Mouse (Mus musculus) neural tube, embryonic 14.5 days (tissue): ENCODE results near the gene Dbn1. TPM values are rescaled to one million over a fixed set of nuclear protein-coding genes. Genes with fewer than 3 reads are reported as not detected.

Source experiments
- ATAC-seq: fragments of 200-750 bp; cut with Nextera tagmentation; 2 replicates; pipeline ENCODE4 v1.8.0; 2017; ENCODE audit warnings: low read depth, mild to moderate bottlenecking, moderate TSS enrichment, moderate library complexity
- H3K27ac ChIP-seq: fragments of 300-500 bp; sonication (generic); 2 replicates; pipeline ENCODE4 v1.5.1; 2014; ENCODE audit warnings: low read depth, mild to moderate bottlenecking, control low read depth, low read length, moderate library complexity, mixed read lengths
- H3K27me3 ChIP-seq: fragments of 300-500 bp; sonication (generic); 2 replicates; pipeline ENCODE4 v1.6.1; 2014; ENCODE audit warnings: low read length; ENCODE audit not compliant: control insufficient read depth, insufficient read depth
- H3K36me3 ChIP-seq: fragments of 300-500 bp; sonication (generic); 2 replicates; pipeline ENCODE4 v1.6.1; 2014; ENCODE audit warnings: low read length, mixed read lengths; ENCODE audit not compliant: control insufficient read depth, insufficient read depth
- H3K4me1 ChIP-seq: fragments of 300-500 bp; sonication (generic); 2 replicates; pipeline ENCODE4 v1.6.1; 2014; ENCODE audit warnings: low read length; ENCODE audit not compliant: control insufficient read depth, insufficient read depth
- H3K4me2 ChIP-seq: fragments of 300-500 bp; sonication (generic); 2 replicates; pipeline ENCODE4 v1.6.1; 2014; ENCODE audit warnings: mild to moderate bottlenecking, low read depth, low read length, control low read depth
- H3K4me3 ChIP-seq: fragments of 300-500 bp; sonication (generic); 2 replicates; pipeline ENCODE4 v1.5.1; 2014; ENCODE audit warnings: low read depth, low read length, control low read depth, mixed read lengths
- H3K9ac ChIP-seq: fragments of 300-500 bp; sonication (generic); replicated peaks from 2 replicates; pipeline ENCODE4 v1.6.1; 2014; ENCODE audit warnings: low read depth, mild to moderate bottlenecking, control low read depth, low read length, mixed read lengths
- H3K9me3 ChIP-seq: fragments of 300-500 bp; sonication (generic); 2 replicates; pipeline ENCODE4 v1.6.1; 2016; ENCODE audit warnings: low read length; ENCODE audit not compliant: control insufficient read depth
- WGBS: fragments of 180-500 bp; shearing (Covaris S2); extraction: QIAGEN DNeasy Blood & Tissue Kit; methylation state at CpG from one replicate; pipeline ENCODE4 v1.1.7; 2014; 5-methylcytosine and 5-hydroxymethylcytosine counted together
- polyA plus RNA-seq: library from polyadenylated mRNA; unstranded; fragments of >200 nt; fragmentation: Nextera tagmentation; extraction: Ambion mirVana; gene quantifications from 2 replicates; pipeline ENCODE4 v1.2.1, GENCODE M21; 2014

Dbn1 gene
- polyA plus RNA-seq, 1 experiment from 2014 or later, result 376 TPM

GRCm38 (mm10) chr13:55502405-55502804, 14.5 kb upstream of the Dbn1 start:
- Histone ChIP-seq H3K9ac (no peak overlapping the region), H3K4me1 (no peaks in the 10 kb centered on the region), H3K36me3 (peaks cover 54% of the 10 kb centered on the region), H3K27me3 (no peaks in the 10 kb centered on the region), H3K27ac (no peak overlapping the region), H3K4me3 (no peak overlapping the region), H3K9me3 (no peaks in the 10 kb centered on the region), H3K4me2 (no peak overlapping the region)
- no peak for ATAC-seq
- WGBS, result 89% methylated on average over 8 of the region's 8 CpGs

- Histone ChIP-seq H3K4me2 (no peak overlapping the region), H3K27ac (no peak overlapping the region), H3K27me3 (no peaks in the 10 kb centered on the region), H3K36me3 (peaks cover 36% of the 10 kb centered on the region), H3K4me3 (no peak overlapping the region), H3K9ac (no peak overlapping the region), H3K9me3 (no peaks in the 10 kb centered on the region), H3K4me1 (peaks cover 9% of the 10 kb centered on the region; the same call in 1 of the 2 replicates)
- 83% methylated on average over 10 of the region's 10 CpGs for WGBS
- ATAC-seq, result no peak
These were observed 12.7 kb upstream of the Dbn1 start for GRCm38 (mm10) chr13:55500575-55500974.

GRCm38 (mm10) chr13:55498906-55499305, 11.0 kb upstream of the Dbn1 start:
- 41% methylated on average over 11 of the region's 11 CpGs for WGBS
- no peak overlapping the region for H3K4me2 ChIP-seq
- H3K9me3 ChIP-seq, result no peaks in the 10 kb centered on the region
- no peak for ATAC-seq
- no peak overlapping the region for H3K9ac ChIP-seq
- H3K27me3 ChIP-seq, result no peaks in the 10 kb centered on the region
- H3K36me3 ChIP-seq, result peaks cover 21% of the 10 kb centered on the region; the same call in 1 of the 2 replicates
- H3K4me3 ChIP-seq, result no peak overlapping the region
- H3K27ac ChIP-seq, result no peak overlapping the region
- H3K4me1 ChIP-seq, result peaks cover 12% of the 10 kb centered on the region; the same call in 1 of the 2 replicates

- Histone ChIP-seq H3K4me3 (no peak overlapping the region), H3K4me2 (no peak overlapping the region), H3K27me3 (no peaks in the 10 kb centered on the region), H3K9me3 (no peaks in the 10 kb centered on the region), H3K4me1 (peaks cover 12% of the 10 kb centered on the region; the same call in 1 of the 2 replicates), H3K9ac (no peak overlapping the region), H3K36me3 (0 out of 2 replicates have a peak, but pooled peaks cover 6% of the 10 kb centered on the region), H3K27ac (no peak overlapping the region)
- WGBS, result 87% methylated on average over 6 of the region's 6 CpGs
- ATAC-seq, result no peak
These were observed 8.8 kb upstream of the Dbn1 start for GRCm38 (mm10) chr13:55496661-55497060.

GRCm38 (mm10) chr13:55495702-55496101, 7.8 kb upstream of the Dbn1 start:
- Histone ChIP-seq H3K36me3 (0 out of 2 replicates have a peak, but pooled peaks cover 6% of the 10 kb centered on the region), H3K4me3 (no peak overlapping the region), H3K9ac (no peak overlapping the region), H3K4me2 (no peak overlapping the region), H3K27ac (no peak overlapping the region), H3K27me3 (no peaks in the 10 kb centered on the region), H3K4me1 (peaks cover 12% of the 10 kb centered on the region; the same call in 1 of the 2 replicates), H3K9me3 (no peaks in the 10 kb centered on the region)
- WGBS, result 20% methylated on average over 4 of the region's 4 CpGs
- ATAC-seq, result no peak

- H3K27ac ChIP-seq, result no peak overlapping the region
- H3K4me1 ChIP-seq, result peaks cover 12% of the 10 kb centered on the region; the same call in 1 of the 2 replicates
- no peak overlapping the region for H3K4me3 ChIP-seq
- H3K9me3 ChIP-seq, result no peaks in the 10 kb centered on the region
- H3K4me2 ChIP-seq, result no peak overlapping the region
- 0 out of 2 replicates have a peak, but pooled peaks cover 6% of the 10 kb centered on the region for H3K36me3 ChIP-seq
- 21% methylated on average over 18 of the region's 18 CpGs for WGBS
- H3K27me3 ChIP-seq, result no peaks in the 10 kb centered on the region
- ATAC-seq, result peak; percentile 35; the same call in 1 of the 2 replicates
- H3K9ac ChIP-seq, result 0 out of 2 replicates have a peak overlapping the region, but pooled peaks have one; percentile 0
These were observed 7.1 kb upstream of the Dbn1 start for GRCm38 (mm10) chr13:55494883-55495621.

- Histone ChIP-seq H3K9ac (no peak overlapping the region), H3K4me2 (no peak overlapping the region), H3K36me3 (0 out of 2 replicates have a peak, but pooled peaks cover 6% of the 10 kb centered on the region), H3K27ac (no peak overlapping the region), H3K4me3 (no peak overlapping the region), H3K4me1 (peaks cover 12% of the 10 kb centered on the region; the same call in 1 of the 2 replicates), H3K9me3 (no peaks in the 10 kb centered on the region), H3K27me3 (no peaks in the 10 kb centered on the region)
- WGBS, result 28% methylated on average over 2 of the region's 2 CpGs
- ATAC-seq, result no peak
These were observed 6.3 kb upstream of the Dbn1 start for GRCm38 (mm10) chr13:55494257-55494656.

GRCm38 (mm10) chr13:55486916-55487577, 864 bp downstream of the Dbn1 start:
- peak overlapping the region; percentile 100 for H3K9ac ChIP-seq
- peak overlapping the region; percentile 99 for H3K27ac ChIP-seq
- H3K36me3 ChIP-seq, result peaks cover 8% of the 10 kb centered on the region
- H3K4me1 ChIP-seq, result peaks cover 42% of the 10 kb centered on the region
- H3K9me3 ChIP-seq, result no peaks in the 10 kb centered on the region
- WGBS, result under 1% methylated on average over 25 of the region's 29 CpGs
- ATAC-seq, result peak; percentile 38
- H3K4me2 ChIP-seq, result peak overlapping the region; percentile 97
- peak overlapping the region; percentile 99 for H3K4me3 ChIP-seq
- peaks cover 2% of the 10 kb centered on the region; the same call in 1 of the 2 replicates for H3K27me3 ChIP-seq
